Mouse (Mus musculus): Measurements from ENCODE around the gene Dmrtc1b. TPM values are rescaled to one million over a fixed set of nuclear protein-coding genes. Genes with fewer than 3 reads are reported as not detected.
A peak's percentile ranks its signal among the peaks of the same experiment; 100 is the strongest.
"Not testable (repeated sequence)": the region's sequence is repeated elsewhere in the genome, so short reads cannot be mapped to it uniquely, and the experiment has no call there.

Gene Dmrtc1b
- polyA plus RNA-seq (2014; fragmentation: Nextera tagmentation; extraction: Ambion mirVana): not detected in 2 replicates

DNA sequence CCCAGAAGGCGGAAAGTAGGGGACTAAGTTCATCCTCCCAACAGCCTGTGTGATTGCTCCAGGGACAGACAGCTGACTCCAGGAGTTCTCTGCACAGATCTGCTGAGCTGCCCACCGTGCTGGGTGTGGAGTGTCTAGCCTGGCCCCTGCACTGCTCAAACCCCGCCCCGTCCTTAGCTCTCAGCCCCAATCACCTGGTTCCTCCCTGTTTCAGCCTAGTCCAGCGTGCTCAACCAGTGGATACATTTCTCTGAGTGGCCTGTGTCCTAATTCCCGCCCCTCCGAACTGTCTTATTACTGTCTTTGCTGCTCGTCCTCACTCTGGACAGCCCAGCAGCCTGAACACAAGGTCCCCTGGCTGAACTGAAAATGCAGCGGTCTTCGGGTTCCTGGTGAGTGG lies at the start of gene Dmrtc1b, which contains the start of gene Gm9112:
Gene Dmrtc1b (plus strand): TSS at position 331 of the 400 bp plus-strand sequence.
Gene Gm9112 (minus strand): TSS at position 101 of the 400 bp plus-strand sequence.
- not testable (repeated sequence) for H3K36me3 ChIP-seq (ENCODE audit: control insufficient read depth, insufficient read depth, low read length); H3K4me3 ChIP-seq (ENCODE audit: low read depth, low read length); H3K4me2 ChIP-seq; H3K9me3 ChIP-seq (ENCODE audit: control insufficient read depth, low read length); ATAC-seq (ENCODE audit: low FRiP score); DNase-seq (ENCODE audit: low spot score, missing footprints); H3K27me3 ChIP-seq (ENCODE audit: control insufficient read depth, insufficient read depth, low read length); H3K4me1 ChIP-seq (ENCODE audit: control insufficient read depth, insufficient read depth, low read length); H3K9ac ChIP-seq (ENCODE audit: low read length); H3K27ac ChIP-seq (ENCODE audit: low read depth, low read length)
- WGBS: 90% methylated on average over 5 of the region's 10 CpGs

- WGBS: 18% methylated on average over 3 of the region's 3 CpGs
- Histone ChIP-seq H3K36me3 (ENCODE audit: control insufficient read depth, insufficient read depth, low read length) (no peaks in the 10 kb centered on the region), H3K9ac (ENCODE audit: low read length) (no peak overlapping the region), H3K4me3 (ENCODE audit: low read depth, low read length) (no peak overlapping the region), H3K27me3 (ENCODE audit: control insufficient read depth, insufficient read depth, low read length) (no peaks in the 10 kb centered on the region), H3K27ac (ENCODE audit: low read depth, low read length) (no peak overlapping the region), H3K9me3 (ENCODE audit: control insufficient read depth, low read length) (no peaks in the 10 kb centered on the region), H3K4me2 (no peak overlapping the region), H3K4me1 (ENCODE audit: control insufficient read depth, insufficient read depth, low read length) (no peaks in the 10 kb centered on the region)
- DNase-seq (ENCODE audit: low spot score, missing footprints) (no peak), ATAC-seq (ENCODE audit: low FRiP score) (no peak)
These were observed 47.0 kb upstream of the Dmrtc1b start for GRCm38 (mm10) chrX:102660712-102661111.

GRCm38 (mm10) chrX:102666641-102667040 lies 41.0 kb upstream of the Dmrtc1b start:
- ATAC-seq (ENCODE audit: low FRiP score): no peak
- WGBS: 73% methylated on average over 2 of the region's 2 CpGs

DNA sequence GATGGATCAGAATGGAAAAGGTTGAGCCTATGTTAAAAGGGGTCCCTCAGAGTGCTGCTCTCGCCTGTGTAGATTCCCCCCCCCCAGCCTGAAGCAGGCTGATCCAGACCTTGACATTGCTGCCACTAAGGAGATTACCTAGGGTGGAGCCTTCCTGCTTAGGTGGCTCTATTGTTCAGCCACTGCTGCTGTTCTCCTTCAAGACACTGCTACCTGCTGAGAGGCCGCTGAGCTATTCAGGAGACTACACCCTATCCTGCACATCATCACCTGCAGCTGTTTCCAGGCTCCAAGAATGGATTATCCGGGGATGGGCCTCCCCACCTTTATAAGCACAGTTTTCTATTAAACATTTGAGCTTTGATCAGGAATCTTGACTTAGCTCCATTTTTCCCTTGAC lies 23.0 kb upstream of the Dmrtc1b start:
- not testable (repeated sequence) for H3K4me2 ChIP-seq; DNase-seq (ENCODE audit: low spot score, missing footprints); H3K9me3 ChIP-seq (ENCODE audit: control insufficient read depth, low read length); ATAC-seq (ENCODE audit: low FRiP score); H3K4me3 ChIP-seq (ENCODE audit: low read depth, low read length); H3K36me3 ChIP-seq (ENCODE audit: control insufficient read depth, insufficient read depth, low read length); H3K27me3 ChIP-seq (ENCODE audit: control insufficient read depth, insufficient read depth, low read length); H3K4me1 ChIP-seq (ENCODE audit: control insufficient read depth, insufficient read depth, low read length); H3K9ac ChIP-seq (ENCODE audit: low read length); H3K27ac ChIP-seq (ENCODE audit: low read depth, low read length)
- WGBS: 35% methylated on average over 3 of the region's 3 CpGs

More at GRCm38 (mm10) chrX:102666641-102667040, 41.0 kb upstream of the Dmrtc1b start:
- Histone ChIP-seq H3K36me3 (ENCODE audit: control insufficient read depth, insufficient read depth, low read length) (no peaks in the 10 kb centered on the region), H3K4me1 (ENCODE audit: control insufficient read depth, insufficient read depth, low read length) (no peaks in the 10 kb centered on the region), H3K4me3 (ENCODE audit: low read depth, low read length) (no peak overlapping the region), H3K4me2 (no peak overlapping the region), H3K27me3 (ENCODE audit: control insufficient read depth, insufficient read depth, low read length) (no peaks in the 10 kb centered on the region), H3K9ac (ENCODE audit: low read length) (no peak overlapping the region), H3K9me3 (ENCODE audit: control insufficient read depth, low read length) (no peaks in the 10 kb centered on the region), H3K27ac (ENCODE audit: low read depth, low read length) (no peak overlapping the region)
- no peak for DNase-seq (ENCODE audit: low spot score, missing footprints)

DNA sequence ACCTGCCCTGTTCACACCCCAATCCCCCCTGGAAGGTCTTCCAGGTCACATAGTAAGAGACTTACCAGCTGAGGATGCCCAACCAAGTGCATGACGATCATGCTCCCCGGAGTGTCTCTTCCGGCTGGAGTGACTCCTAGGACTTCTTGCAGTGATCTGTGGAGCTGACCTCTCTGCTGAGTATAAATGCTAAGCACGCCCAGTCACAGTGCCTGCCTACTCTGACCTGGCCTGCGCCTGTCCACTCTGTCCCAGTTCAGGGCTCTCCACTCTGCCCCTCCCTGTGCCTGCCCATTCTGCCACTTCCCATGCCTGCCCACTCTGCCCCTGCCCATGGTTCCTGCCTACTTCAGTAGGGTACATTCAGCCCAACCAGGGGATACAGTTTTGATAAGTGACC lies 20.8 kb upstream of the Dmrtc1b start, which contains the start of gene Gm3880:
Gene Gm3880 (minus strand): TSS at position 101 of the 400 bp plus-strand sequence.
- H3K4me2 ChIP-seq; H3K9ac ChIP-seq (ENCODE audit: low read length); DNase-seq (ENCODE audit: low spot score, missing footprints); H3K36me3 ChIP-seq (ENCODE audit: control insufficient read depth, insufficient read depth, low read length); H3K4me3 ChIP-seq (ENCODE audit: low read depth, low read length); H3K27ac ChIP-seq (ENCODE audit: low read depth, low read length); H3K27me3 ChIP-seq (ENCODE audit: control insufficient read depth, insufficient read depth, low read length); ATAC-seq (ENCODE audit: low FRiP score); H3K4me1 ChIP-seq (ENCODE audit: control insufficient read depth, insufficient read depth, low read length); H3K9me3 ChIP-seq (ENCODE audit: control insufficient read depth, low read length): not testable (repeated sequence)
- WGBS: 87% methylated on average over 5 of the region's 5 CpGs

- H3K27ac ChIP-seq (ENCODE audit: low read depth, low read length); H3K27me3 ChIP-seq (ENCODE audit: control insufficient read depth, insufficient read depth, low read length); H3K9ac ChIP-seq (ENCODE audit: low read length); H3K4me1 ChIP-seq (ENCODE audit: control insufficient read depth, insufficient read depth, low read length); H3K9me3 ChIP-seq (ENCODE audit: control insufficient read depth, low read length); H3K4me2 ChIP-seq; H3K36me3 ChIP-seq (ENCODE audit: control insufficient read depth, insufficient read depth, low read length); DNase-seq (ENCODE audit: low spot score, missing footprints); H3K4me3 ChIP-seq (ENCODE audit: low read depth, low read length): not testable (repeated sequence)
- ATAC-seq (ENCODE audit: low FRiP score): peak; percentile 59; the same call in 1 of the 2 replicates
- 26% methylated on average over 4 of the region's 4 CpGs for WGBS
These were observed 18.4 kb upstream of the Dmrtc1b start for GRCm38 (mm10) chrX:102689252-102689651.

DNA sequence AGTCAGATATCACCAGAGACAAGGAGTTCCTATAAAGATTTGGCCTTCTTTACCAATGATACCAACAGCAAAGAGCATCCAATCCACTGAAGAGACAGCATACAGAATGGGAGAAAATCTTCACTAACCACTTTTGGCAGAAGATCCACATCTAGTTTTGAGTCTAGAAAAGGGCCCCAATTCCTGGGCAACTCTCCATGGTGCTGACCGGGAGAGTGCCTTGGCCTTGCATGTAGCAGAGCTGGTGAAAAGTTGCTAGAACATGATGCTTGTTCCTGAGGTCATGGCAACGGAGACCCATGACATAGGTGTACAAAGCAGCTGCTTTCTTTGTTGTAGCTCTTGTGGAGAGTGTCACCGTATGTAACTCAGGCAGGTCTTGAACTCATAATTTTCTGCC lies 7.0 kb upstream of the Dmrtc1b start:
- not testable (repeated sequence) for H3K4me1 ChIP-seq (ENCODE audit: control insufficient read depth, insufficient read depth, low read length); ATAC-seq (ENCODE audit: low FRiP score); H3K36me3 ChIP-seq (ENCODE audit: control insufficient read depth, insufficient read depth, low read length); H3K27me3 ChIP-seq (ENCODE audit: control insufficient read depth, insufficient read depth, low read length); H3K9ac ChIP-seq (ENCODE audit: low read length); DNase-seq (ENCODE audit: low spot score, missing footprints); H3K27ac ChIP-seq (ENCODE audit: low read depth, low read length); H3K9me3 ChIP-seq (ENCODE audit: control insufficient read depth, low read length); H3K4me3 ChIP-seq (ENCODE audit: low read depth, low read length); H3K4me2 ChIP-seq
- WGBS: 68% methylated on average over 3 of the region's 3 CpGs

DNA sequence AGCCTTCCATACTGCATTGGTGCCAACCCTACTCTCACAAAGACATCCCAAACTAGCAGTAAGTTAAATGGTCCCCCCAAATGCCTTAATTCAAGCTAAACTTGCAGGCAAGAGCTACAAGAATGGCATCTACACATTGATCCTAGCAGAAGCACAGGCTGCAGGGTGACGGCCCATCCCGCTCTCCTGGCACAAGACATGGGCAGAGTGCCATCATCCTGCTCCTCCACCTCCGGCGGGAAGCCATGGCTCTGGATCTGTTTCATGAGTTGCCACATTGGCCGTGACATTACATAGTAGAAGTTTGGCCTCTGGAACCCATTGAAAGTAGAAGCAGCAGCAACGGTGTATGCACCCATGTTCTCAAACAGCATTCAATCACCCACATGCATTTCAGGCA lies 16.6 kb downstream of the Dmrtc1b start:
- 94% methylated on average over 6 of the region's 6 CpGs for WGBS
- H3K27me3 ChIP-seq (ENCODE audit: control insufficient read depth, insufficient read depth, low read length); H3K4me3 ChIP-seq (ENCODE audit: low read depth, low read length): not testable (repeated sequence)

More for the DNA sequence above, 16.6 kb downstream of the Dmrtc1b start:
- H3K36me3 ChIP-seq (ENCODE audit: control insufficient read depth, insufficient read depth, low read length); H3K4me2 ChIP-seq; H3K9me3 ChIP-seq (ENCODE audit: control insufficient read depth, low read length); ATAC-seq (ENCODE audit: low FRiP score); DNase-seq (ENCODE audit: low spot score, missing footprints); H3K27ac ChIP-seq (ENCODE audit: low read depth, low read length); H3K9ac ChIP-seq (ENCODE audit: low read length); H3K4me1 ChIP-seq (ENCODE audit: control insufficient read depth, insufficient read depth, low read length): not testable (repeated sequence)
